Mouse (Mus musculus) cortical plate, adult 2 months (tissue): ENCODE results near the gene Ccn2. TPM values are rescaled to one million over a fixed set of nuclear protein-coding genes. Genes with fewer than 3 reads are reported as not detected.
"Not testable (repeated sequence)": the region's sequence is repeated elsewhere in the genome, so short reads cannot be mapped to it uniquely, and the experiment has no call there.

ENCODE experiments used
- H3K27ac ChIP-seq: fragments of 200-500 bp; 2 replicates; pipeline ENCODE4 v1.5.1; 2012; ENCODE audit warnings: low read length, control low read depth, inconsistent platforms; ENCODE audit not compliant: insufficient read depth
- H3K4me1 ChIP-seq: fragments of 200-500 bp; 2 replicates; pipeline ENCODE4 v1.6.1; 2011; ENCODE audit warnings: low read length; ENCODE audit not compliant: control insufficient read depth, insufficient read depth
- H3K4me3 ChIP-seq: fragments of 200-500 bp; 2 replicates; pipeline ENCODE4 v1.5.1; 2011; ENCODE audit warnings: mild to moderate bottlenecking, low read length, control low read depth; ENCODE audit not compliant: insufficient read depth
- CTCF ChIP-seq: fragments of 200-500 bp; IDR thresholded peaks from 2 replicates; pipeline ENCODE4 v1.5.1; 2011; ENCODE audit warnings: mild to moderate bottlenecking, control low read depth, low read length; ENCODE audit not compliant: insufficient read depth; ENCODE audit errors: extremely low read depth
- POLR2A ChIP-seq: fragments of 200-500 bp; IDR thresholded peaks from 2 replicates; pipeline ENCODE4 v1.6.1; 2011; ENCODE audit warnings: mild to moderate bottlenecking, low read length, control low read depth; ENCODE audit not compliant: insufficient read depth; ENCODE audit errors: extremely low read depth
- polyA plus RNA-seq: library from polyadenylated mRNA; depleted of rRNA; stranded (reverse); fragments of >200 nt; gene quantifications from 2 replicates; pipeline ENCODE4 v1.2.3, GENCODE M21; 2012

Ccn2 gene
- polyA plus RNA-seq, 1 experiment, result 40.1 TPM

DNA sequence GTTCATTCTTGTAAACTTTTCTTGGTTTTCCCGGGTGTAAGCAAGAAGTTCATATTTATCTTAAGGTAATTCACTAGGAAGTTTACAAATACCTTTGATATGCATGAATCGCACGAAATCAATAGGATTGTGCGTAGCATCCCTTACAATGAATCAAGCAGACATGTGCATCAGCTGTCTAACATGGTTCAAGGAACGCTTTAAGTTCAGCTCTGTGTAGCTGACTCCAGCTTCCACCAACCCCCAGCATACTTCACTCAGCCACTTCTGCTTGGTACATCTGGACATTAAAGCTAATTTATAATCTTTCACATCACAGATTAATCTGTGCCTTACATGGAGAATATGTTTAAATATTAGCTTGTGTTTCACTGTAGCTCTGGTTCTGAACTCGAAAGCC is 3.5 kb downstream of the Ccn2 start:
- Histone ChIP-seq H3K4me1 (no peaks in the 10 kb centered on the region), H3K27ac (no peak overlapping the region), H3K4me3 (no peak overlapping the region)
- TF ChIP-seq POLR2A (no peak), CTCF (no peak)

DNA sequence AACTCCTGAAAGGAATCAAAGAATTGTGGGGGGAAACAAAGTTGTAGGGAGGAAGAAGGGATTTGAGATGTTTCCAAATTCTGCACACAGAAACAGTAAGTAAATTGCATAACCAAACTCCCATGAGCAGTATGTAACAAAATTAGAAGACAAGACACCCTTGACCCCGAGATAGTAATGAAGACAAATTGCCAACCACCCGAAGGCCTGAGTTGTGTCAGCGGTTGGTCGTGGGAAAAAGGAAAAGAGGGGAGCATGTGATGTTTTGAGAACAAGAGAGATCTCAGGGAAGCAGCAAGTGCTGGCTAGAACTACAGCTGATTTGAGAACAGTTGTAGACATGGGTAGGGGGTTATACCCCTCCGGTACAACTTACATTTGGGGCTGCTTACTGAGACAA is 4.6 kb downstream of the Ccn2 start:
- no peak for TF ChIP-seq POLR2A
- no peak for TF ChIP-seq CTCF
- H3K4me1 ChIP-seq, result no peaks in the 10 kb centered on the region
- no peak overlapping the region for H3K4me3 ChIP-seq
- H3K27ac ChIP-seq, result no peak overlapping the region

DNA sequence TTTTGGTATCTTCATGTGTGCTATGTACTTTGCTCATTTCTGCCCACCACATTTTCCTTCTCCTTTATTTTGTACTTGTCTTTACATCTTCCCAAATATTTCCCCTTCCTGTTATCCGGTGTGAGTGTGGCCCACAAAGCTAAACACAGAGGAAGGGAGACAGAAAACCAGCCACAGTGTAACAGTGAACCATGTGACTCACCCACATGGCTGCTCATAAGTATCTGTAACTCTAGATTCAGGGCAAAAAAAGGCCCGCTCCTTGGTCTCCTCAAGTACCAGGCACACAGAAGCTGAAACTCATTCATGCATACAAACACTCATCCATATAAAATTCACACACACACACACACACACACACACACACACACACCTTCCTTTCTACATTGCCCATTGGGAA is 7.8 kb downstream of the Ccn2 start:
- Histone ChIP-seq H3K4me3 (no peak overlapping the region), H3K4me1 (no peaks in the 10 kb centered on the region), H3K27ac (no peak overlapping the region)
- TF ChIP-seq POLR2A, result no peak
- TF ChIP-seq CTCF, result no peak

DNA sequence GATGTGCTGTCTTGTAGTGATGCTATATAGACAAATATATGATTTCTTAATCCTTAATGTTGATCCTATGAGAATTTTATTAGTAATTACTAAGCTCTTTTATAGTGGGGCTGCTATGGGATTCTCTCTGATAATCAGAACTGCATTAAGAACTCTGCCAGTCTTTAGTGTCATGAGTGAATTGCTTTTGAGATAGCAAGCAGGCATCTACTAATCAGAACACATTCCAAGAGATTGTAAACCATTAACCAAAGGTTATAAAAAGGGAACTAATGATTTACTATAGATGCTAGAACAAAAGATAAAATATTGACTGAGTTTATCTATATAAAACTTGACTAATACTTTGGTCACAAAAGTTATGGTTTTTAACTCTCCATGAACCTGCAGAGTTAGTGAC is 8.5 kb downstream of the Ccn2 start:
- H3K4me3 ChIP-seq, result no peak overlapping the region
- TF ChIP-seq CTCF, result no peak
- no peak for TF ChIP-seq POLR2A
- no peaks in the 10 kb centered on the region for H3K4me1 ChIP-seq
- H3K27ac ChIP-seq, result no peak overlapping the region

DNA sequence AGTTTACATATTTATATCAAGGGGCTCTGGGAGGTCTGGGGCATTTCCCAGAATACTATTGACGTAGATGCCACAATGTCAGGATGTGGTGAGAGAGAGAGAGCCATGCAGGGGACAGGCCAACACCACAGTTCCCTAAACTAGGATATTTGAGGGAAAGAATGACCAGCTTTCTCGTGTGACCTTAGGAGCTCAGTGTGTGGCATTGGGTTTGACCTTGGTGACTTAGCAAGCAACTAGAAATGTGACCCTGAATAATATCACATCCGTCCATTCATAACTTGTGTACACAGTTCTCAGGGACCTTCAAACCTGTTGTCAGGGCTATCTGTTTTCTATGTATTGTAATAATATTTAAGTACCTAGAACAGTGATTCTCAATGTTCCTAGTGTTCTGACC is 13.9 kb downstream of the Ccn2 start:
- Histone ChIP-seq H3K4me3 (no peak overlapping the region), H3K27ac (no peak overlapping the region), H3K4me1 (no peaks in the 10 kb centered on the region; the same call in 1 of the 2 replicates)
- no peak for TF ChIP-seq CTCF
- TF ChIP-seq POLR2A, result no peak

DNA sequence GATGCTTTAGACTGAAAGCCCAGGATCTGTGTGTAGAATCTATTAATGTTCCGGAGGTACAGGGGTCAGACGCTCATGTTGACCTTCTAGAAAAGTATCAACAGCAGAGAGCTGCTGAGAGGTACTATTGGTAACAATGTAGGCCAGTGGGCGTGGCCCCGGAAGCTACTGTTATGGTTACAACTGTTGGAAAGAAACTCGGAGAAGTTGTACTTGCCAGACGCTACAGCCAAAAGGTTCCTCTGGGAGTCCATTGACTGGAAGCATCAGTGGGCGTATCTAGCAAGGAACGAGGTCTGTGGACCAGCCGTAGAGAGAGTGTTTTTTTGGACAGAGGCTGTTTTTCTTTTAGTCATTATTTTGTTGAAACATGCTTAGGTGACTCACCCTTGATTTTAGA is 14.5 kb downstream of the Ccn2 start:
- H3K27ac ChIP-seq, result no peak overlapping the region
- H3K4me1 ChIP-seq, result no peaks in the 10 kb centered on the region; the same call in 1 of the 2 replicates
- TF ChIP-seq POLR2A, result no peak
- TF ChIP-seq CTCF, result no peak
- no peak overlapping the region for H3K4me3 ChIP-seq

DNA sequence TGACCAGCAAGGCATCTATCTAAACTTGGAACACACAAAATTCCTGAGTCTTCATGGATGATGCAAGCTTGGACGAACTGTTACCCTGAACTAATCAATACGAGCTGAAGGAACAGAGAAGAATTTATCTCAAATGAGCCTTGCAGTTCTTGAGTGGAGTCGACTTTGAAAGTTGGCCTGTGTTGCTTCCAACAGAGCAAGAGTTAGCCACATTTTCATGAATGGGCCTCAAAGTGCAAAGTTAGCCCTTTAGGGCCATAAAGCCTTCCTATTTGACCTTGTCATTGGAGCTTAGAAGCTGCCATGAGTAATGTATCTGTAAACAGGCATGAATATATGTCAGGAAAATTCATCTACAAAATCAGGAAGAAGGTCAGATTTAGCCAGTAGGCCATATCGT is 19.5 kb downstream of the Ccn2 start:
- Histone ChIP-seq H3K4me1 (no peaks in the 10 kb centered on the region; the same call in 1 of the 2 replicates), H3K27ac (no peak overlapping the region), H3K4me3 (no peak overlapping the region)
- TF ChIP-seq CTCF, result no peak
- no peak for TF ChIP-seq POLR2A

DNA sequence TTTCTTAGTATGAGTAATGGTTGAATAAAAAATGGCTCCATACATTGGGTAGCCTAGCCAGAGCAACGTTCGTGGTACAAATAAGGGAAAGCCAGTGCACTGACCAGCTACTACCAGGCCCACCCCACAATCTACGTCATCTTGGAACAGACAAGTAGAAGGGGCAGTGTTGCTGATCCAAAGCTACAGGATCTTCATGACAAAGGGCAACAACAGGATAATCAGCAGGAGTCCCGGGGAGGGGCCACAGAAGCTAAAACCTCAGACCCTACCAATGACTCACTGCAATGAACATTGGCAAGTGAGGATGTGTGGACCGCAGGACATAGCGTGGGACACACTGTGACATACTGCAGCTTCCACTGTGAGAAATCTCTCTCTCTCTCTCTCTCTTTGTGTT is 20.6 kb downstream of the Ccn2 start:
- Histone ChIP-seq H3K4me1 (no peaks in the 10 kb centered on the region), H3K4me3 (no peak overlapping the region), H3K27ac (no peak overlapping the region)
- no peak for TF ChIP-seq CTCF
- TF ChIP-seq POLR2A, result no peak

DNA sequence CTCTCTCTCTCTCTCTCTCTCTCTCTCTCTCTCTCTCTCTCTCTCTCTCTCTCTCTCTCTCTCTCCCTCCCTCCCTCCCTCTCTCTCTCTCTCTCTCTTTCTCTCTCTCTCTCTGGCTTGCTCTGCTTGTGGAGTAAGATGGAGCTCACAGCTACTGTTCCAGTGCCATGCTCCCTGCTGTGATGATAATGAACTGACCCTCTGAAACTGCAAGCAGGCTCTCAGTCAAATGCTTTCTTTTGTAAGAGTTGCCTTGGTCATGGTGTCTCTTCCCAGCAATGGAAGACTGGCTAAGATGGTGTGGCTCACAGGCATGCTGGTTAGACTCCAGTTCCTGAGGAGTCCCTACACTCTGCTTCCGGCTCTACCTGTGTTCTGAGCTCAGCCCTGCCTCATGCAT is 21.3 kb downstream of the Ccn2 start:
- not testable (repeated sequence) for H3K27ac ChIP-seq, H3K4me3 ChIP-seq, H3K4me1 ChIP-seq

DNA sequence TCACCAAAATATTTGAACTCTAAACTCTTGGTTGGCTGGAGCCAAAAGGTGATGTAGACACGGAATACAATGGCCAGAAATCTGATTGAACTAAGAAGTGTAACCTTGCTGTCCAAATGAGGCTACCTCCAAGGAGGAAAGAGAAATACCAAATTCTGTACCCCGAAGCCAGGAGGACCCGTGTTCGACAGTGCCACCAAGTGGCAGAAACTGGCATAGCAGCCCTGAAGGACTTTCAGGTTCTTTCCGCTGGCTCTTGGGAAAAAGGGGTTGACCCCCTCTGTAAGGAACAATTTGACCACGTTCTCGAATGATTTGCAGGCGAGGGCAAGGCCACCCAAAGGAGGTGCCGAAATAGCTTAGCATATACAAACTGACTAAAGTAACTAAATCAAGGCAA is 26.3 kb downstream of the Ccn2 start:
- Histone ChIP-seq H3K4me1 (no peaks in the 10 kb centered on the region), H3K27ac (no peak overlapping the region), H3K4me3 (no peak overlapping the region)
- TF ChIP-seq POLR2A (no peak), CTCF (peak; percentile 81)

DNA sequence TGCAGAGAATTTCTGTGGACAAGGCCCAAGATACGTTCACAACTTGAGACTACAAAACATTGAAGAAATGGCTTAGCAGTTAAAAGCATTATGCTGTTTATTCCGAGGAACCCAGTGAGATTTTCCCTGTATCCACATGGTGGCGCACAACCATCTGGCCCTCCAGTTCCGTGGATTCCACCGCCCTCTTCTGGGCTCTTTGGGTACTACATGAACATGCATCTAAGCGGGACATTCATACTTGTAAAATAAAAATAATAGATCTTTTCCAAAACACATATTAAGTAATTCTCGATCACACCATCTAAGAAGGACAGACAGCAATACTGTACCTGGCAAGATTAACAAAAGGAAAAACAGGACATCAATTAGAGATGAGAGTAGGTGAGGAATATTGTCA is 27.3 kb downstream of the Ccn2 start:
- no peak for TF ChIP-seq POLR2A
- TF ChIP-seq CTCF, result peak; percentile 92
- no peak overlapping the region for H3K27ac ChIP-seq
- no peaks in the 10 kb centered on the region for H3K4me1 ChIP-seq
- no peak overlapping the region for H3K4me3 ChIP-seq
